Mouse (Mus musculus) testis, postnatal 10 days (tissue): ENCODE results near the gene 1700010B08Rik.

Experiments used
- DNase-seq: peaks from one replicate; pipeline ENCODE4 v3.0.0; 2021; ENCODE audit warnings: low spot score

1700010B08Rik gene

GRCm38 (mm10) chr2:173722251-173722857 is 3.1 kb downstream of the 1700010B08Rik start:
- no peak for DNase-seq

GRCm38 (mm10) chr2:173724382-173724781 is 5.2 kb downstream of the 1700010B08Rik start:
- DNase-seq, result no peak

DNA sequence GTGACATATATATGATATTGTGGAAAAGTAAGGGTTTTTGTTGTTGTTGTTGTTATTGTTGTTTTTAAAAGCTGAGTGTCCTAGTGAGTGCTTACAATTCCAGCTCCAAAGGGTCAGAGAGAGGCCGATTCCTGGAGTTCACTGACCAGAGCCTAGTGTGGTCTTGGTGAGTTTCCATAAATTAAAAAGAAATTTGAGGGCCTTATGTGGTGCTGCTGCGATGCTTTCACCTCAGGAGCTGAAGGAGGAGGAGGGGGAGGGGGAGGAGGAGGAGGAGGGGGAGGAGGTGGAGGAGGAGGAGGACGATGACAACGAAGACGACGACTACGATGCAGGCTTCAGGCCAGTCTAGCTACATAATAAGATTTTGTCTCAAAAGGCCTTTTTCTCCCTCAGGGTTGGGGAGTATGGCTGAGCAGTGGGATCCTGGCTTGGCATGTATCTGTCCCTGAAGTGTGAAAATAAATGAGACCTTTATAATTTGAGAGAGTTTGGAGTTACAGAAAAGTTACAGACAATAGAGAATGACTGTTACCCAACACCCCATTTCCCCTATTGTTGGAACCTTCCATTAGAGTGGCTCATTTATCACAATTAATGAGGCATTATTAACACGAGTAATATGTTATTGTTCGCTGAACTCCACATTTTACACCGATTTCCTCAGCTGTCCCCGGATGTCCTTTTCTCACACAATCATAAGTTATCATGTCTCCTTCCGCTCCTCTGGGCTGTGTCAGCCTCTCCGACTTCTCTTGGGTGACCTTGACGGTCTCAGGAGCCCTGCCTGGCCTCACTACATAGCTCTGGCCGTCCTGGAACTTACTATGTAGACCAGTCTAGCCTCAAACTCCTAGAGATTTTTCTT is 6.0 kb downstream of the 1700010B08Rik start:
- DNase-seq, result no peak

- DNase-seq, result no peak
These were observed 6.6 kb downstream of the 1700010B08Rik start for GRCm38 (mm10) chr2:173725819-173726218.

DNA sequence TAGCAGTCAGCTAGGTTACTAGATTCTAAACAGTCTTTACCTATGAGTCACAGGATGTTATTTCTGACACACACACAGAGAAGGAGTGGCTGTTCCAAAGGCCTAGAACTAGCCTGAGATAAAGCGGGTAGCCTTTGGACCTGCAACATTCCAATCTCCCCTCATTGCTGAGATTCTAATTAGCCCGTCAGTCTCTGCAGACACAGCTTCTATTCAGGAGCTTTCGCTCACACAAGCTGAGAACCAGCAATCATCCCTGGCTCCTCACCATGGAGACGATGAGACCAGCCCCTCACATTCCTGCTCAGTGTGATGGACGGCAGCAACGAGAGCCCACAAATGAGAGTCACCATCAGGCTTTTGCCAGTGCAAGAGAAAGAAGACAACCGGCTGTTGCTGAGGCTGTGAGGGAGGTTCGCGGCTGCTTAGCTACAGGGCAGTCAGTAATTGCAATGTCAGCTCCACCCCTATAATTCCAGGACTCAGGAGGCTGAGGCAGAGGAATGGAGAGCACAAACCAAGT is 11.3 kb downstream of the 1700010B08Rik start:
- DNase-seq, result no peak

DNA sequence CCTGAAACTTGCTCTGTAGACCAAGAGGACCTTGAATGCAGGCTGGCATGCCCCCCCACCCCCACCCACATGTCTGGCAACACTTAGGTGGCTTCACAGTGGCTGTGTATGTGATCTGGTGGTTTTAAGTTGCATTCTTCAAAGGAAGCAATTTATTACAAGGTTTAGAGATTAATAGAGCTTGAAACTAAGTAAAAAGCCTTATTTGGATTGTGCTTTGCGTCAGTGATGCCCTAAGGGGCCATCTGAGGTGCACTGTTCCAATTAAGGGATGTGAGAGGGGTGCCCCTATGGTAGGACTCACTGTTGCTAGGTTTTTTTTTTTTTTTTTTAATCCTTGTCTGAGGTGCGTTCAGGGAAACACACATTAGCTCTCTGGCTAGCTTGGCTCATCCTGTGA is 15.2 kb downstream of the 1700010B08Rik start:
- no peak for DNase-seq

DNA sequence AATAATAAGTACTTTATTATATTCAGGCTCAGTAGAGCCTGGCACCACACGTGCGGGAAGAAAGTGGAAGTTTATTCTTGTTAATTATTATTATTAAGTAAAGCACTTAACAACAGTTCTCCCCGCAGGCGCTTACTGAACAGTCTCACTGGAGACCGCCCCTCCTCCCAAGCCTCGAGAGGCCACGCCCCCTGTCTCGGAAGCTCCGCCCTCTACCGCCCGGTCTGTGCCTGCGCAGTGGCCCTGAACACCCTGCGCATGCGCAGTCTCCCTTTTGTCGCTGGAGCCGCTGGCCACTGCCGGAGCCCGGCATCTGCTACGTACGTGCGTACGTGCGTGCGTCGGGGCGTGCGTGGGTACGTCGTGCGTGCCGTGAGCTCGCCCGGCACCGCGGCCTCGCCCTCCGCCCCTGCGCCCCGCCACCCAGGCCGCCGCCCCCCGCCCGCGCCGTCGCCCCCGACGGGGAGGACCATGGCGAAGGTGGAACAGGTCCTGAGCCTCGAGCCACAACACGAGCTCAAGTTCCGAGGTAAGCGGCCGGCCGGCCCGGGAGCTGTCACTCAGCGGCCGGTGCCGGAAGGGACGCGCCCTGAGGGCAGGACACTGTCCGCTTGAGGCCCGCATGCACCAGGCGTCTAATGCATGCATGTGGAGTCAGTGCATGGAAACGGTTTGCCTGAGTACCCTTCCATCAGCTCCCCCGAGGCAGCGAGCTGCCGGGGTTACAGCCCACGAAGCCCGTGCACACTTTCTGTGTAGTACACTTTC is 18.2 kb downstream of the 1700010B08Rik start, which contains the start of gene Vapb:
TSS of gene Vapb (plus strand) at position 290 of the 768 bp plus-strand sequence.
- DNase-seq, result peak; percentile 100

DNA sequence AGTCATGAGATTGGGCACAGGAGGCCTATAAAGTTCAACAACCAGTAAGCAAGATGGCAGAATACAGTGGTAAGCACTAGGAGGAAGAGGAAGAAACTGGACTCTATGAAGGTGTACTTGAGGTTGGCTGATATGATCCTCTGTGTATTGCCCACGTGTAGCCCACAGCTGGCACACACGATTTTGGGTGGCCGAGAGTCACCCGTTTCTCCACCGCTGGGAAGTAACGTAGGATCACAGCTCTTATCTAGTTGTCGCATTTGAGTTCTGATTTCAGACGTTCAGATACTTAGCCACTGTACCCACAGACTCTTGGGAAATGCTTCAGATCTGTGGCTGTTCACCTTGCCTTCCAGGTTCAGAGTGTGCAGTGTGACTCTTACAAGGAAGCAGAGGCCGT is 19.0 kb downstream of the 1700010B08Rik start:
- DNase-seq, result no peak

- DNase-seq, result no peak
These were observed 19.9 kb downstream of the 1700010B08Rik start for GRCm38 (mm10) chr2:173739107-173739506.

- DNase-seq, result no peak
These were observed 22.9 kb downstream of the 1700010B08Rik start for GRCm38 (mm10) chr2:173742090-173742489.

GRCm38 (mm10) chr2:173742744-173743143 is 23.5 kb downstream of the 1700010B08Rik start:
- DNase-seq, result no peak

DNA sequence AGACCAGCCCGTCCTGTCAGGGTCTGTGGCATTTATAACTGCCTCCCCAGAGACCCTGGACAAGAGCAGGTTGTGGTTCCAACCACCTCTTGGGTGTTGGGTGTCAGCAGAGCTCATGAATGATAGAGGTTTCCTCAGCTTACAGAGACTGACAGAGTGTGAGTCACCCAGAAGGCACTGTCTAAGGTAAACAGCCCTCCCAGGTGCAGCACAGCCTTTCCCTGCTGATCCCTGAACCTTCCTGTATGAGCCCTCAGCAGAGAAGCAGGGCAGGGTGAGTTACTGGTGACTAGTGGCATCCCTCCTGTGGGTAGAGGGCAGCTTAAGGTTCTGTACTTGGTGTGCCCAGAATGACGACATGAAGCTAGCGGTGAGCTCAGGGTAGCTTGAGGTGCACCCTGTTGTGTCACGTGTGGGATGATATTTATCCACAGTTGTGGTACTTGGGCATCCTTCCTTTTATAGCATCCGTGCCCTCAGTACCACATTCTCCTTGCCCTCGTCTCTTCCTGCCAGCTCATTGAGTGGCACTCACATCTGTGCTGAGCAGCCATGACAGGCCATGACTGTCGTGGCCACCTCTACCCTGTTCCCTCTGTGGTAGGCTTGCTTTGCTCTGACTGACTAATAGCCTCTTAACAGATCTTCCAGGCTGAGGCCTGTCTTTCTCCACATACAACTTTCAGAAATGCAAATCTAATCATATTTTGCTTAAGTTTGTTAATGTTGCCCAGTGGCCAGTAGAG is 25.0 kb downstream of the 1700010B08Rik start:
- DNase-seq, result no peak

GRCm38 (mm10) chr2:173748961-173749659 is 29.9 kb downstream of the 1700010B08Rik start:
- DNase-seq, result no peak

- DNase-seq, result no peak
These were observed 36.4 kb downstream of the 1700010B08Rik start for GRCm38 (mm10) chr2:173755433-173756144.

- no peak for DNase-seq
These were observed 38.5 kb downstream of the 1700010B08Rik start for GRCm38 (mm10) chr2:173757624-173758155.

GRCm38 (mm10) chr2:173760607-173761006 is 41.4 kb downstream of the 1700010B08Rik start:
- no peak for DNase-seq

- no peak for DNase-seq
These were observed 45.4 kb downstream of the 1700010B08Rik start for GRCm38 (mm10) chr2:173764629-173765028.

GRCm38 (mm10) chr2:173767959-173768595 is 48.9 kb downstream of the 1700010B08Rik start:
- DNase-seq, result no peak

GRCm38 (mm10) chr2:173769183-173769582 is 50.0 kb downstream of the 1700010B08Rik start:
- no peak for DNase-seq
